Mouse (Mus musculus): Measurements from ENCODE around the gene Znrf2.

DNA sequence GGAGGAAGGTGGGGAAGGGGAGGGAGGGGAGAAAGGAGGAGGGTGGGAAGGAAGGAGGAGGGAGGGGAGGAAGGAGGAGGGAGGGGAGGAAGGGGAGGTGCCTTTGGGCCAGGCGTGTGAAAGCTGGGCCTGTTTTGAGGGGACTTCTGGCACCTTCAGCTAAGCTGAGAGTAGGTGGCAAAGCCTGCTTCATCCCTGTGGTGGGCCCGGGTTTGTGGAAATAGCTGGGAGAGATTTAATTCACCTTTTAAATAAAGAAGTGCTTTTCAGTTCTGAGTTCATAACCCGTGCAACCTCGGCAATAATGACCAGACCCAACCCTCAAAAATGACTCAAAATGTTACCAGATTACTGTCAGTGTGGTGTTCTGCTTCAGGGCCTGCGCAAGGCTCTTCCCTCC is 116.5 kb downstream of the Znrf2 start:
- no peak for TF ChIP-seq CTCF (IDR thresholded peaks at IDR 0.05; ENCODE audit: low read depth)
- TF ChIP-seq EP300 (optimal IDR thresholded peaks at IDR 0.05) = no peak

Measured in stomach, postnatal 0 days (tissue).